Mouse (Mus musculus) urinary bladder, adult 2 months (tissue): ENCODE data around the gene Bcl7b. TPM values are rescaled to one million over a fixed set of nuclear protein-coding genes. Genes with fewer than 3 reads are reported as not detected.
"Not testable (repeated sequence)": the region's sequence is repeated elsewhere in the genome, so short reads cannot be mapped to it uniquely, and the experiment has no call there.

Source experiments
- DNase-seq: peaks from one replicate; pipeline ENCODE4 v3.0.0; 2022; ENCODE audit warnings: low spot score
- polyA plus RNA-seq: library from polyadenylated mRNA; depleted of rRNA; stranded (reverse); fragments of >200 nt; gene quantifications from 2 replicates; pipeline ENCODE4 v1.2.3, GENCODE M21; 2012; rRNA removed

Gene Bcl7b
- polyA plus RNA-seq, 1 experiment = 33.4 TPM

DNA sequence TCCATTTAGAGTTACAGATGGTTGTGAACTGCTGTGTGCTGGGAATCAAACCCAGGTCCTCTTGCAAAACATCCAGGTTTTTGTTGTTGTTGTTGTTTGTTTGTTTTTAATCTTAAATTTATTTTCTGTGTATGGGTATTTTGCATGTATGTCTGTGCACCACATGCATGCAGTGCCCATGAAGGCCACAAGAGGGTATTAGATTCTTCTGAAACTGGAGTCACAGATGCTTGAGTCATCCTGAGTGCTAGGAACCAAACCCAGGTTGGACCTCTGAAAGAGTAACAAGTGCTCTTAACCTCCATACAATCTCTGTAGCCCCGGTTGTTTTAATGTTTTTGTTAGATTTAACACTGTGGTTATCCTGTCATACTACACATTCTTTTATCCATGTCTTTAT, 40.1 kb downstream of the Bcl7b start:
- no peak for DNase-seq

- DNase-seq = no peak
Observed at GRCm38 (mm10) chr5:135216871-135217270, 48.8 kb downstream of the Bcl7b start.

GRCm38 (mm10) chr5:135220941-135221340, 52.9 kb downstream of the Bcl7b start:
- DNase-seq = no peak

DNA sequence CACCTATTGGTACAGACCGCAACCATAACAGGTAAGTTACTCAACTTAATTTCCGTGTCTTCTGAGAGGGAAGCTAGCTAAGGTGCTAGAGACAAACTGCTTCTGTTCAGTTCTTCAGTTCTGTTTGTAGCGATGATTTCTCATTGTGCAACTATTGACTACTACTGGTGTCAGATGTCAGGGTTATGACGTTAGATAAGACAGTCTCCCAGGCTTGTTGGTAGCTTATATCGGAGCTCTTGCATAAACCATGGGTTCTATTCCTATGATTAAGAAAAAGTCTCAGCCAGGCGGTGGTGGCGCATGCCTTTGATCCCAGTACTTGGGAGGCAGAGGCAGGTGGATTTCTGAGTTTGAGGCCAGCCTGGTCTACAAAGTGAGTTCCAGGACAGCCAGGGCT, 54.0 kb downstream of the Bcl7b start:
- no peak for DNase-seq

DNA sequence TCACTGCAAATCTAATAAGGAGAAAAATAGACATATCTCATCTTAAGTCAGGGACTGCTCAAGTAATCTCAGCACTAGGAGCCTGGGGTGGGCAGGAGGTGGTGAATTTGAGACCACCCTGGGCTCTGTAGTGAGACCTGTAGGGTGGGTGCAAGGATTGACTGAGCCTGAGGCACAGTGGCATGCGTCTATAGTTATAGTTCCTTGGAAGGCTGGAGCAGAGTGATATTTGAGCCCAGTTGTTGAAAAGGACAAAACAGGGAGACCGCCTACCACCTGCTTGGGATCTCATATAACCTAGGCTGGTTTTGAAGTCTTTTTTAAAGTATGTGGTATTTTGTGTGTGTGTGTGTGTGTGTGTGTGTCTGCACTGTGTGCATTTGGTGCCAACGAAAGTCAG, 56.1 kb downstream of the Bcl7b start:
- DNase-seq = no peak

- DNase-seq = not testable (repeated sequence)
Observed at GRCm38 (mm10) chr5:135225879-135226278, 57.8 kb downstream of the Bcl7b start.

GRCm38 (mm10) chr5:135230186-135230585, 62.1 kb downstream of the Bcl7b start:
- DNase-seq = no peak

Other genes with a start within 250 kb of the Bcl7b start
- gene Mettl27, start 235.9 kb upstream of the Bcl7b start, polyA plus RNA-seq = 84.7 and 103 TPM in 2 replicates
- gene Cldn4, start 221.3 kb upstream of the Bcl7b start, polyA plus RNA-seq = 295 and 393 TPM in 2 replicates
- gene Cldn3, start 182.1 kb upstream of the Bcl7b start, polyA plus RNA-seq = 0.15 and 0.17 TPM in 2 replicates
- gene Abhd11, start 159.1 kb upstream of the Bcl7b start, polyA plus RNA-seq = 50.0 and 69.5 TPM in 2 replicates
- gene Stx1a, start 144.8 kb upstream of the Bcl7b start, polyA plus RNA-seq = 9.6 and 11.5 TPM in 2 replicates
- gene Dnajc30, start 104.1 kb upstream of the Bcl7b start, polyA plus RNA-seq = 25.3 and 28.1 TPM in 2 replicates
- gene Bud23, start 103.3 kb upstream of the Bcl7b start, polyA plus RNA-seq = 51.2 and 54.6 TPM in 2 replicates
- 4.0 and 4.4 TPM in 2 replicates for gene Vps37d, start 90.0 kb upstream of the Bcl7b start, polyA plus RNA-seq
- 1.9 and 2.5 TPM in 2 replicates for gene Mlxipl, start 78.4 kb upstream of the Bcl7b start, polyA plus RNA-seq
- 7.2 and 9.7 TPM in 2 replicates for gene Tbl2, start 18.6 kb upstream of the Bcl7b start, polyA plus RNA-seq
- 33.2 and 41.7 TPM in 2 replicates for gene Baz1b, start 19.0 kb downstream of the Bcl7b start, polyA plus RNA-seq
- gene Fzd9, start 82.9 kb downstream of the Bcl7b start, polyA plus RNA-seq = 0.07 and 0.11 TPM in 2 replicates
- not detected in 2 replicates for gene Fkbp6, start 181.8 kb downstream of the Bcl7b start, polyA plus RNA-seq
- gene Trim50, start 185.0 kb downstream of the Bcl7b start, polyA plus RNA-seq = not detected in 2 replicates
- gene Nsun5, start 201.7 kb downstream of the Bcl7b start, polyA plus RNA-seq = 23.9 and 31.5 TPM in 2 replicates
- 6.8 and 13.5 TPM in 2 replicates for gene Pom121, start 226.3 kb downstream of the Bcl7b start, polyA plus RNA-seq